Mouse (Mus musculus) liver, postnatal 0 days (tissue): ENCODE measurements around the gene Nr1d1.

Experiments
- CTCF ChIP-seq: sonication (generic); IDR thresholded peaks from 2 replicates; pipeline ENCODE4 v1.5.1; 2016; ENCODE audit warnings: antibody characterized with exemption, low read depth
- EP300 ChIP-seq: IDR thresholded peaks from 2 replicates; pipeline ENCODE4 v1.6.1; 2016; ENCODE audit warnings: antibody characterized with exemption, low read depth, mild to moderate bottlenecking

- TF ChIP-seq EP300 = no peak
- no peak for TF ChIP-seq CTCF
These were observed 11.7 kb downstream of the Nr1d1 start for GRCm38 (mm10) chr11:98763502-98763861.
